Mouse (Mus musculus): ENCODE data around the gene Orm1.

Orm1 gene

DNA sequence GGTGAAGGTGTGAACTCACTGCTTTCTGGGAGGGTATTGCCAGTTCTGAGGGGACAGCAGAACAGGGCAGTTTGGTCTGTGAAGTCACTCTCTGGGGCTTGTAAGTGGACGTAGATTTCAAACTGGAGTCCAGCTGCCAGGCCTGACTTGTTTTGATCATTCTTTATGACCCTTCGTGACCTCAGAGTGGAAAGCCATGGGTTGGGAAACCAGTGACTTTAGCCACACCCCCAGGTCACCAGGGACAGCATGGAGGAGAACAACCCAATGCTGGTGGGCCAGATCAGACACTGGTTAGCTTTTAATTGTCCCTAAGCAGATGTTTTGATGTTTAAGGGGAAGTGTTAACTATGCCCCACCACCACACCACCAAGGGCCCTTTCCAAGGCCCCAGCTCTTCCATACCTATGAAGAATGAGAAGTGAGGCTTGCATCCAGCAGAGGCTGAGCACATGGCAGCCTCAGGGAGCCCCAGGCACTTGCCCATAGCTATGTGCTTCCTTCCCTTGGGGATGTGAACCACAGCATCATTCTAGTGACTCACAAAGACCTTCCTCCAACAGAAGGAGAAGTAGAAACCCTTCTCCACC lies 12.7 kb downstream of the Orm1 start:
- no peak for DNase-seq

- no peak for DNase-seq
These were observed 15.5 kb downstream of the Orm1 start for GRCm38 (mm10) chr4:63359861-63360260.

- DNase-seq, result no peak
These were observed 17.8 kb downstream of the Orm1 start, which contains the start of gene Orm2 for GRCm38 (mm10) chr4:63362150-63362549. Gene Orm2 (plus strand): TSS chr4:63362449.

DNA sequence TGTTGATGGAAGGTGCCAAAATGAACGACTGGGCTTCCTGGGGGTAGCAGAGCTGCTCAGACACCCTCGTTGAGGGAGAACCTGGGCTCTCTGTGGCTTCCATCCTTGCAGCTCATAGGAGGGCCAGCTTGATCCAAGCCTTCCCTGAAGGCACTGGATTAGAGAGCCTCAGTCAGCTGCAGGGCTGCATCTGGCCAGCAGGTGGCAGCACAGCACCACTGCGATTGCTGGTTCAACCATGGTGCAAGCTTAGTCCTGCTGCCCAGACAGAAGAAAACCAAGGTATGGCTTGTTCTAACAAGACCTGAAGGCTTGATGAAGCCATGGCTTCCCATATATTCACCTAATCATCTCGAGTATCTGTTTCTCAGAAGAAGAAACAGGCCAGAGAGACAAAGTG lies 24.2 kb downstream of the Orm1 start:
- peak; percentile 75 to 80 for DNase-seq

GRCm38 (mm10) chr4:63370897-63371296 lies 26.5 kb downstream of the Orm1 start:
- DNase-seq, result no peak

GRCm38 (mm10) chr4:63371890-63372289 lies 27.5 kb downstream of the Orm1 start:
- DNase-seq, result no peak

DNA sequence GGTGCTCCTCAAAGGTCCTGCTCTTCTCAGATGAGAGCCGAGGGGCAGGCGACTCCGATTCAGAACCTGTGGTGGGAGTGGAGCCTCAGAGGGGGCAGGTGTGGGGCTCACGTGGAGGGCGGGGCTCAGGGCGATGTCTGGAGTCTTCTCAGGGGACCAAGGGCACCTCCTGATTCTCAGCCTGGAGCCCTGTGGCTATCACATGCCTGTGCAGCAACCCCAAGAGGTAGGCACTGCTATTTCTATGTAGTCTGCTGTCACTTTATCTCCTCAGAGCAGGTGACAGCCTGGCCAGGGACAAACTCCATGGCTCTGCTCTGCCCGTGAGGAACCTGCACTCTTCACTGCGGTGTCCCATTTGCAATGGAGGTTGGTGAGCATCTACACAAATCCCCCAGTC lies 29.0 kb downstream of the Orm1 start:
- DNase-seq, result no peak

DNA sequence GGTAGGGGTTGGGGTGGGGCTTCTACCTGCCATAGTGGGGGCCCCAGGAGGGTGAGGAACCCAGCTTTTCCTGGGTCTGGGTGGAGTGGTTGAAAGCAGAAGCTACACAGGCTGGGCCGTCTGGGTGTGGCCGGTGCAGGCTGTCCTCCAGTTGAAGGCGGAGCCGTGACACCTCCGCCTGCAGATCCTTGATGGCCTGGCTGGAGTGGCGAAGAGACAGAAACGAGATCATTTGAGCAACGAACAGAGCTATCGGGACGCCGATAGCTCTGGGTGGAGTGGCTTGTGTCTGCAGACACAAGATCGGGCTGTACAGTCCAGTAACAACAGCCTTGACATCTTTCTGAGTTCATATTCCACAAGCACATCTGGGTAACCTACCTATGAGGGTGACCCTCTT lies 30.0 kb downstream of the Orm1 start:
- DNase-seq, result no peak

GRCm38 (mm10) chr4:63375367-63375766 lies 31.0 kb downstream of the Orm1 start:
- no peak for DNase-seq

DNA sequence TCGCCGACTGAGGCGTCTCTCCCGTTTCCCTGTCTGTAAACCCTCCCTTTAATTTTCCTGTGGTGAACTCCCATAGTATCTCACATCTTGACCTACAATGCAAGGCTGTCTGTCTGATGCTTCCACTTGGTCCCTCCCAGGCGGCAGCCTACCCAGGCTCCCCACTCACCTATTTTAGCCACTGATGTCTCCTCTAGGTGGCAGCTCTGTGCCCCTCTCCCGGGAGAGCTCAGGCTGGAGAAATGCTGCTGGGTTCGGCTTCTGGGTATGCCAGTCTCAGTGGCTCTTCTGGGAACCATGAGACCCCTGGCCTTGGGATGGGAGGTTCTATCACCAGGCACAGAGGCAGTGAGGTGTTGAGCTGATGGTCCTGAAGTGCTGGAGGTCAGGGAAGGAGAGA lies 33.1 kb downstream of the Orm1 start:
- DNase-seq, result no peak

- no peak for DNase-seq
These were observed 38.5 kb downstream of the Orm1 start for GRCm38 (mm10) chr4:63382676-63383369.

GRCm38 (mm10) chr4:63383474-63383873 lies 39.1 kb downstream of the Orm1 start:
- no peak for DNase-seq

GRCm38 (mm10) chr4:63384262-63384661 lies 39.9 kb downstream of the Orm1 start:
- no peak for DNase-seq

DNA sequence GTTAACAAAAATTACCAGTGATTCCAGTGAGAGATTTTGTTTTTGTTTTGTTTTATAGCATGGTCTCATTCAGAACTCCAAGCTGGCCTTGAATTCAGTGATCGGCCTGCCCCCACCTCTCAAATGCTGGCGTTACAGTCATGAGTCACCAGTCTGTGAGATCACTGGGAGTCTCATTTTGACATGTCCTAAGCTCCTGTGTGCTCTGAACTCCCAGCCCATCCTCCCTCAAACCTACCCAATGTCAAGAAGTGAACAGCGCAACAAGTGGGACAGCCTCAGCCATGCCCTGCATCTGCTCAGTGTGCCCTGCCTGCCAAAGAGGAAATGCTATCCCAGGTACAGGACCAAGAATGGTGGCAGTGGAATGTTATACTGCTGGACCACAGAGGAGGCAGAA lies 40.9 kb downstream of the Orm1 start:
- DNase-seq, result no peak

DNA sequence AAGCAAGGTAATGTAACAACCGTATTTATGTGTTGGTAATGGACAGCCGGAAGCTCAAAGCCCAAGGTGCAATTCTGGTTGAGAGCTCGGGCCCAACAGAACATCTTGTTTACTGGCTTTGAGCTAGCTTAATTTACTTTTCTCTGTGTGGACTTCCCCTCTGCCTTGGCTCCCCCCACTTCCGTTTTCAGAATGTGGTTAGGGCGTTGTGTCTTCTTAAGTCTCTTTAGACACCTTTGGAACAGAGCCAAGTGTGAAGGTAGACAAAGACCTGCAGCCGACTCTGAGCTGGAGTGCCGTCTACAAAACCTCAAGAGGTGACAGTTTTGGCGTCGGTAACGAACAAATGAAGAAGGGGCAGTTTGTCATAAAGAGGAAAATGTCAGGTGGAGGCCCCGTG lies 41.4 kb downstream of the Orm1 start:
- DNase-seq, result no peak

DNA sequence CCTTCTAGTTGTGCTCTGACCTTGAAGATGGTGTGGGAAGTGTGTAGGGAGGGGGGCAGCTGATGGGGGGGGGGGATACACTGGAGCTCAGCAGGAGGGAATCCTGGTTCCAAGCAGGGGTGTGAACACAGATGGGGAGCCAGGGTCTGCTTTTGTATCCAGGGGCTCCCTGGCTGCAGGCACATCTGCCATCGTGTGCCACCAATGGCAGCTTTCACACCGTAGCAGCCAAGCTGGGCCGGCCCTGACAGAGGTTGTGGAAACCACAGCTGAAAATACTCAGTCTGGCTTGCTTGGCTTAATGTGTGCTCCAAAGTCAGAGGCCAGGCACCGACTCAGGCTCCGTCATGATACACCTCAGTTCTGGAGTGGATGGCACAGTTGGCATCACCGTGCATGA lies 43.7 kb downstream of the Orm1 start:
- no peak for DNase-seq

GRCm38 (mm10) chr4:63389121-63389886 lies 44.9 kb downstream of the Orm1 start:
- DNase-seq, result no peak

GRCm38 (mm10) chr4:63389887-63390528 lies 45.6 kb downstream of the Orm1 start:
- no peak for DNase-seq

- no peak for DNase-seq
These were observed 47.0 kb downstream of the Orm1 start for GRCm38 (mm10) chr4:63391322-63391721.
